Mouse (Mus musculus) forebrain, embryonic 14.5 days (tissue): Measurements from ENCODE around the gene Gm9999. TPM values are rescaled to one million over a fixed set of nuclear protein-coding genes. Genes with fewer than 3 reads are reported as not detected.

ENCODE experiments used
- ATAC-seq: fragments of 200-750 bp; cut with Nextera tagmentation; 2 replicates; pipeline ENCODE4 v1.8.0; 2017; ENCODE audit warnings: mild to moderate bottlenecking, moderate library complexity
- DNase-seq: peaks from one replicate; pipeline ENCODE4 v3.0.0-alpha.2; 2015; ENCODE audit warnings: low spot score
- H3K27ac ChIP-seq: fragments of 300-500 bp; sonication (generic); 2 replicates; pipeline ENCODE4 v1.5.1; 2014; ENCODE audit warnings: low read depth, mild to moderate bottlenecking, control low read depth, low read length, moderate library complexity
- H3K27me3 ChIP-seq: fragments of 300-500 bp; sonication (generic); replicated peaks from 2 replicates; pipeline ENCODE4 v1.6.1; 2014; ENCODE audit warnings: low read length, control low read depth, mixed read lengths; ENCODE audit not compliant: control insufficient read depth, insufficient read depth
- H3K36me3 ChIP-seq: fragments of 300-500 bp; sonication (generic); 2 replicates; pipeline ENCODE4 v1.6.1; 2014; ENCODE audit warnings: low read length, control low read depth; ENCODE audit not compliant: control insufficient read depth, insufficient read depth
- H3K4me1 ChIP-seq: fragments of 300-500 bp; sonication (generic); 2 replicates; pipeline ENCODE4 v1.6.1; 2014; ENCODE audit warnings: antibody characterized with exemption, low read length, control low read depth; ENCODE audit not compliant: control insufficient read depth, insufficient read depth
- H3K4me2 ChIP-seq: fragments of 300-500 bp; sonication (generic); 2 replicates; pipeline ENCODE4 v1.6.1; 2014; ENCODE audit warnings: mild to moderate bottlenecking, control low read depth, low read length
- H3K4me3 ChIP-seq: fragments of 300-500 bp; sonication (generic); 2 replicates; pipeline ENCODE4 v1.5.1; 2014; ENCODE audit warnings: low read depth, low read length, control low read depth
- H3K9ac ChIP-seq: fragments of 300-500 bp; sonication (generic); 2 replicates; pipeline ENCODE4 v1.6.1; 2014; ENCODE audit warnings: mild to moderate bottlenecking, low read length, control low read depth, moderate library complexity
- H3K9me3 ChIP-seq: fragments of 300-500 bp; sonication (generic); replicated peaks from 2 replicates; pipeline ENCODE4 v1.6.1; 2016; ENCODE audit warnings: low read length, control low read depth, mixed read lengths; ENCODE audit not compliant: control insufficient read depth
- WGBS: fragments of 180-500 bp; shearing (Covaris S2); extraction: QIAGEN DNeasy Blood & Tissue Kit; methylation state at CpG from one replicate; pipeline ENCODE4 v1.1.7; 2014; 5-methylcytosine and 5-hydroxymethylcytosine counted together
- polyA plus RNA-seq: library from polyadenylated mRNA; unstranded; fragments of >200 nt; fragmentation: Nextera tagmentation; extraction: Ambion mirVana; gene quantifications from 2 replicates; pipeline ENCODE4 v1.2.1, GENCODE M21; 2014

Gm9999 gene
- not detected in 2 replicates for polyA plus RNA-seq

DNA sequence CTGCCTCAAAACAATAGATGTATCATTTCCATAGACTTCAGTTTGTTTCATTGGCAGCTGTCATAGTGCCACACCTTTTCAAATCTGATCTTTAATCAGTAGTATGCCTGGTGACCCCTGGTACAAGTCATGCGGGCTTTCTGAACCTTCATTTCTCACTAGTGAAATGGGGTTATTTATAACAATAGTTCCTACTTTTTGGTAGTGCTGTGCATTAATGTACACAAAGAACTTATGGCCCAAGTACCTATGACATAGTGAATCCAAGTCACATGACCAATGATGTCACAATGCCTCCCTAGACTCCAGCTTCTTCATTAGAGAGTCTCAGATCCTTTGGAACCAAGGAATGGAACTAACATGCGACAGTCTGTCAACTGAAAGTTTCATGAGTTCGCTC is at the start of gene Gm9999:
Gene Gm9999, plus strand, starts transcription at position 301 of the 400 bp plus-strand sequence.
- 94% methylated on average over 3 of the region's 3 CpGs for WGBS
- DNase-seq, result no peak
- Histone ChIP-seq H3K4me1 (no peaks in the 10 kb centered on the region), H3K27ac (no peak within 1 kb of the TSS), H3K9ac (no peak within 1 kb of the TSS), H3K36me3 (no peaks in the 10 kb centered on the region), H3K9me3 (no peaks in the 10 kb centered on the region), H3K4me3 (no peak within 1 kb of the TSS), H3K4me2 (no peak within 1 kb of the TSS), H3K27me3 (no peaks in the 10 kb centered on the region)
- no peak for ATAC-seq

DNA sequence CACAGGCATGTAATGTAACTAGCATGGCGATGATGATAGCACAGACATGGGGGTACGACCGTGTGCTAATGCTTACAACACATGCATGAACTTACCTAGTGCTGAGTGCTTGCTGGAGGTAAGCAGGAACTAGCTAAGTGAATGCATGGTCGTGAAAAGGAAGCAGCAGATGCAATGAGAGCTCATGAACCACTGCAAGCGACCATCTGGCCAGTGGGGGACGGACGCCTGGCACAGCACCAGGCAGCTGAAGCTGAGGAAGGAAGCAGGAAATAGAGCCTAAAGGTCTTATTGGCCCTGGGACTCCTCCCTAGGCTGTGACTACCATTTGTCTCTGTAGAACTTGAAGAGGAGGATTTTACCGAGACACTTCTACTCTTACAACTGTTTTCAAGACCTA is 48.6 kb upstream of the Gm9999 start:
- Histone ChIP-seq H3K27me3 (no peaks in the 10 kb centered on the region), H3K9me3 (no peaks in the 10 kb centered on the region), H3K4me2 (no peak overlapping the region), H3K27ac (no peak overlapping the region), H3K4me1 (no peaks in the 10 kb centered on the region), H3K36me3 (peaks cover 52% of the 10 kb centered on the region), H3K9ac (no peak overlapping the region), H3K4me3 (no peak overlapping the region)
- DNase-seq (no peak), ATAC-seq (no peak)
- WGBS, result 93% methylated on average over 8 of the region's 8 CpGs

DNA sequence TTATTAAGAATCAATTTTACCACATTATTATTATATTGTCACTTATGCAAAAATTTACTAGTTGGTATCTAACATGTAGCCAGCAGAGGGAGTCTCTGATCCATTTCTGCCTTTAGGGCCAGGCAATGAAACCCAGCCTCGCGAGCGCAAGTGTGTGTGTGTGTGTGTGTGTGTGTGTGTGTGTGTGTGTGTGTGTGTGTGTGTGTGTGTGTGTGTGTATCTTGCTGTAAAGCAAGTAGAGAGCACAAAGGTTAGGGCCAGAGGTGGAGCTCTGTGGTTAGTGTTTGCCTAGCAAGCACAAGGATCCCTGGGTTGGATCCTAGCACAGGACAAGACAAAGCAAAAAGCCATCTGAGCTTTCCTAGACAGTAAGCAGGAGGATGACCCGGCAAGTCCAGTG is 47.5 kb upstream of the Gm9999 start:
- Histone ChIP-seq H3K9ac (no peak overlapping the region), H3K36me3 (peaks cover 52% of the 10 kb centered on the region), H3K4me2 (no peak overlapping the region), H3K27me3 (no peaks in the 10 kb centered on the region), H3K4me3 (no peak overlapping the region), H3K27ac (no peak overlapping the region), H3K9me3 (no peaks in the 10 kb centered on the region), H3K4me1 (no peaks in the 10 kb centered on the region)
- 50% methylated on average over 4 of the region's 4 CpGs for WGBS
- ATAC-seq, result no peak
- peak; percentile 66 for DNase-seq

DNA sequence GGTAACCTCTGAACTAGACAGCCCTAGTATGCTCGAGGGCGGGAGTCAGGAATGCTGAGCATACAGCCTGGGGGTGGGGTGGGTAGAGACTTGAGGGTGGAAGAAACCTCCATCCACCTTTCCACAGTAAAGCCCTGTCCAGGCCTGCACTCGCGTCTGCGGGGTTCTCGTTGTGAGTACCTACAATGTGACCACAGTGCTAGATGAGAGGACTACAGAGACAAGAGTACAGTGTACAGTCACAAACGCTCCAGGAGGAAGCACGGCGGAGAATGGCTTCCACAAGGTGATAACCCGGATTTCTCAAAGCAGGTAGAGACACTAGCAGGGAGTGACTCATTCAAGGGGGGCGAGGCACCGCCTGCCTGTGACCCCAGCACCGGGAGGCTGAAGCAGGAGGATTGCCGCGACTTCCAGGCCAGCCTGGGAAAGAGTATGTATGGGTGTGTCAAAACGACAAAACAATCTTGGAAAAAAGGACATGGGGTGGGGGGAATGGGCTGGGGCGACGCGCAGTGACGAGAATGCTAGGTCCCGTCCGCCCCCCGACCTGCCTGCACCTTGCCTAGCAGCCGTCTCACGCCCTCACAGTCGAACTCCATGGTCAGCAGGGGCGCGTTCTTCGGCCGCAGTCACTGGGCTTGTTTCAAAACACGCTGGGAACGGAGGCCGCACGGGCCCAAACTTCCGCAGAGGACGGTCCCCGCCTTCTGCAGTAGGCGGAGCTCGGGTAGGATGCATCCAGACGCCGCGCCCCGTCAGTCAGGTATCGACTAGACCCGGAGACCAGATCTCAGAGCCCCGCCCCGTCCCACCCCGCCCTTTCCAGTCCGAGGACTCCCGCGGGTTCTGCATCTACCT is 25.3 kb upstream of the Gm9999 start, which contains the start of gene Uevld:
Gene Uevld, minus strand, starts transcription at position 697 of the 861 bp plus-strand sequence.
- Histone ChIP-seq H3K9me3 (no peaks in the 10 kb centered on the region), H3K4me3 (peak within 1 kb of the TSS; percentile 70), H3K4me1 (peaks cover 8% of the 10 kb centered on the region; the same call in 1 of the 2 replicates), H3K9ac (peak within 1 kb of the TSS; percentile 84), H3K4me2 (peak within 1 kb of the TSS; percentile 88), H3K36me3 (peaks cover 23% of the 10 kb centered on the region), H3K27ac (no peak within 1 kb of the TSS), H3K27me3 (peaks cover 4% of the 10 kb centered on the region; the same call in 1 of the 2 replicates)
- DNase-seq, result peak; percentile 94
- 1% methylated on average over 51 of the region's 51 CpGs for WGBS
- ATAC-seq, result peak; percentile 89

DNA sequence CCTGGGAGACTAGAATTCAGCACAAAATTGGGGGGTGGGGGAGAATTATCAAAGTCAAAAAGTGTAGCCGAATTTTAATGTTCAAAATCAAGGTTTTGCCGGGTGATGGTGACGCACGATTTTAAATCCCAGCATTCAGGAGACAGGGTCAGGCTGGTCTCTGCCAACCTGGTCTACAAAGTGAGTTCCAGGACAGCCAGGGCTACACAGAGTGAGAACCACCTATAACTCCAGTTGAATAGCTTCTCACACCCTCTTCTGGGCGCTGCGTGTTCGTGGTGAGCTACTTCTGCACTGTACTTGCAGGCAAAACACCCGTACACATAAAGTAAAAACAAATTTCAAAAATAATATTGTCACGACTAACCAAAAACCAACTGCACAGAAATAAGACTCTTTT is 24.5 kb upstream of the Gm9999 start:
- peaks cover 16% of the 10 kb centered on the region for H3K36me3 ChIP-seq
- WGBS, result 17% methylated on average over 9 of the region's 9 CpGs
- DNase-seq, result no peak
- H3K27me3 ChIP-seq, result peaks cover 4% of the 10 kb centered on the region; the same call in 1 of the 2 replicates
- no peak overlapping the region for H3K27ac ChIP-seq
- peak overlapping the region; percentile 88 for H3K4me2 ChIP-seq
- H3K9ac ChIP-seq, result peak overlapping the region; percentile 84
- peak overlapping the region; percentile 70 for H3K4me3 ChIP-seq
- H3K9me3 ChIP-seq, result no peaks in the 10 kb centered on the region
- peaks cover 8% of the 10 kb centered on the region; the same call in 1 of the 2 replicates for H3K4me1 ChIP-seq
- ATAC-seq, result no peak

DNA sequence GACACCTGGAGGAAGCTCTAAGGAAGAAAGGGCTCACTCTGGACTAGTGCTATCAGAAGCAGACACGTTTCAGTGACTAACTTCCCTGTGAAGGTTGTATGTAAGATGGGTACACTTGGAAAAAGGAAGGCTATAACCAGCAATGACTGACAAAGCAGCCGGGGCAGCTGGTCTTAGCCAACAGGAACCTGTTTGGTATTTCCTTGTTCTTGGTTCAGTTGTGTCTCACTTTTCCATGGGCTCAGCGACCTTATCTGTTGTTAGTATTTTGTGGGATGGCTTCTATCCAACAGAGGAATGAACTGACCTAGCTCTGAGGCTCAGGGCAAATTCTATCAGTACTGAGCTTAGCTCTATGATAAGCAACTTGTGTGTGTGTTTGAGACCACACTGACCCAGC is 22.4 kb upstream of the Gm9999 start:
- Histone ChIP-seq H3K27ac (no peak overlapping the region), H3K4me3 (no peak overlapping the region), H3K4me2 (no peak overlapping the region), H3K9me3 (no peaks in the 10 kb centered on the region), H3K27me3 (peaks cover 4% of the 10 kb centered on the region; the same call in 1 of the 2 replicates), H3K9ac (no peak overlapping the region), H3K36me3 (no peaks in the 10 kb centered on the region), H3K4me1 (peaks cover 8% of the 10 kb centered on the region; the same call in 1 of the 2 replicates)
- DNase-seq, result no peak
- 73% methylated on average over 3 of the region's 3 CpGs for WGBS
- ATAC-seq, result no peak

DNA sequence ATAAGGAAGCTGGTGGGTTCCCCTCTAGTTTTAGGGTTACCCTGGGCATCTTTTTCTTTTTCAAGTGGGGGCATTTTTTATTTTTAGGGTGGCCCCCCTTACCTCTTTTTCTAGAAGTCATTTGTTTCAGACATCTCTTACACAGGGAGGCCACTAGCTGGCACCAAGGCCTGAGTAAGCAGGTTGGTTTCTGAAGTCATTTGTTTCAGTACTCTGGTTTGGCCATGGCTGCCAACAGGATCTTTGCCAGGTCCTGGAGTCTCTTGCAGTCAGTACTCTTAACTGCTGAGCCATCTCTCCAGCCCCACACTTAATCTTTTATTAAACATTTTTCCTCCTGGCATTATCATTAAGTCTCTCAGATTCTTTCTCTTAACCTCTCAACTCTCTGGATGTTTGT is 21.2 kb upstream of the Gm9999 start:
- DNase-seq, result peak; percentile 59
- no peak for ATAC-seq
- Histone ChIP-seq H3K36me3 (no peaks in the 10 kb centered on the region), H3K9ac (no peak overlapping the region), H3K27me3 (peaks cover 4% of the 10 kb centered on the region; the same call in 1 of the 2 replicates), H3K4me3 (no peak overlapping the region), H3K4me1 (peaks cover 8% of the 10 kb centered on the region; the same call in 1 of the 2 replicates), H3K9me3 (no peaks in the 10 kb centered on the region), H3K4me2 (no peak overlapping the region), H3K27ac (peak overlapping the region; percentile 82)

DNA sequence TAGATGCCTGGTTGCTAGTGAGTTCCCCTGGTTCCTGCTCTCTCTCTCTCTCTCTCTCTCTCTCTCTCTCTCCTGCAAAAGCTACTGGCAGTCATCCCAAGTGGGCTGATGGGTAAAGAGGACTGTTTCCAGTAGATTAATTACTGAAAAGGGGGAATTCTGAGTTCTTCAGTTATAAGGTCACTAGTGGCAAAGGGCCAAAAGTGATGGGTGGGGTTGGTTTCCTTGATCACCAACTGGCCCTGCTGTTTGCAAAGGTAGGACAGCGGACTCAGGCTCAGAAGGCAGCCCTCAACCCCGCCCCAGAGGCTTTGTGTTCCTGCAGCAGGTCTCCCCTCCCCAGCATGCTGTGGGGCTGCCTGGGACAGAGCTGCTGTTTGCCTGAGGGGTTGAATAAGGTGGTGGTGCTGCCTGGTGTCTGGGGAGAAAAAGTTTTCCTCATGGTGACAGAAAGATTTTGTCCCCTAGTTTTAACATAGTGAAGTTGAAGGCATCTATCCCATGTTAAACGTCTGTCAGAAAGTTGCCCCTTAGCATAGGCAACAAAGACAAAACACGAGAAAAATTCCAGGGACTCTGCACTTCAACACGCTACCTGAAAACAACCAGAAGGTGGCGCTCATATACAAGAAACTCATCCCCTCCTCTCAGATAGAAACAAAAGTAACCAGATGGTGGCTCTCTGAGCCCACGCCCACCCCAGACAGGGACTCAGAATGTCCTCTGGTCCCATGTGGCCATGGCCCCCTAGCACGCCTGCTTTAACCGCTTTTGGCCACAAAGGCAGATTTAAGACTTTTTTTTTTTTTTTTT is 20.4 kb upstream of the Gm9999 start:
- peak overlapping the region; percentile 30 for H3K4me2 ChIP-seq
- H3K9ac ChIP-seq, result peak overlapping the region; percentile 6; the same call in 1 of the 2 replicates
- DNase-seq, result peak; percentile 95

More for the DNA sequence above, 20.4 kb upstream of the Gm9999 start:
- H3K9me3 ChIP-seq, result no peaks in the 10 kb centered on the region
- WGBS, result under 1% methylated on average over 9 of the region's 9 CpGs
- 0 out of 2 replicates have a peak, but pooled peaks cover 2% of the 10 kb centered on the region for H3K4me1 ChIP-seq
- peak overlapping the region; percentile 82 for H3K27ac ChIP-seq
- no peak overlapping the region for H3K4me3 ChIP-seq
- H3K27me3 ChIP-seq, result peaks cover 4% of the 10 kb centered on the region; the same call in 1 of the 2 replicates
- ATAC-seq, result peak; percentile 84
- H3K36me3 ChIP-seq, result no peaks in the 10 kb centered on the region
